Mouse (Mus musculus) hindbrain, postnatal 0 days (tissue): ENCODE data around the gene Smyd1. TPM values are rescaled to one million over a fixed set of nuclear protein-coding genes. Genes with fewer than 3 reads are reported as not detected.

Experiments used
- ATAC-seq: fragments of 200-750 bp; cut with Nextera tagmentation; 2 replicates; pipeline ENCODE4 v1.8.0; 2017; ENCODE audit warnings: mild to moderate bottlenecking, moderate TSS enrichment, moderate library complexity
- DNase-seq: peaks from one replicate; pipeline ENCODE4 v3.0.0-alpha.2; 2015; ENCODE audit warnings: low spot score
- H3K27ac ChIP-seq: fragments of 300-500 bp; sonication (generic); 2 replicates; pipeline ENCODE4 v1.5.1; 2014; ENCODE audit warnings: mild to moderate bottlenecking
- H3K27me3 ChIP-seq: fragments of 300-500 bp; sonication (generic); 2 replicates; pipeline ENCODE4 v1.6.1; 2014; ENCODE audit warnings: low read length, mixed read lengths; ENCODE audit not compliant: insufficient read depth
- H3K36me3 ChIP-seq: fragments of 300-500 bp; sonication (generic); 2 replicates; pipeline ENCODE4 v1.6.1; 2014; ENCODE audit warnings: low read length, mixed read lengths; ENCODE audit not compliant: insufficient read depth
- H3K4me1 ChIP-seq: fragments of 300-500 bp; sonication (generic); 2 replicates; pipeline ENCODE4 v1.6.1; 2014; ENCODE audit warnings: antibody characterized with exemption, low read length, mixed read lengths; ENCODE audit not compliant: insufficient read depth
- H3K4me2 ChIP-seq: fragments of 300-500 bp; sonication (generic); 2 replicates; pipeline ENCODE4 v1.6.1; 2014; ENCODE audit warnings: low read depth, mild to moderate bottlenecking, low read length, moderate library complexity, mixed read lengths
- H3K4me3 ChIP-seq: fragments of 300-500 bp; sonication (generic); 2 replicates; pipeline ENCODE4 v1.5.1; 2014; ENCODE audit warnings: low read length
- H3K9ac ChIP-seq: fragments of 300-500 bp; sonication (generic); replicated peaks from 2 replicates; pipeline ENCODE4 v1.6.1; 2014; ENCODE audit warnings: mild to moderate bottlenecking, low read length, moderate library complexity, mixed read lengths
- H3K9me3 ChIP-seq: fragments of 300-500 bp; sonication (generic); 2 replicates; pipeline ENCODE4 v1.6.1; 2016; ENCODE audit warnings: low read length, mixed read lengths
- CTCF ChIP-seq: IDR thresholded peaks from 2 replicates; pipeline ENCODE4 v1.5.1; 2016; ENCODE audit warnings: antibody characterized with exemption, control low read depth, low read depth
- WGBS: fragments of 180-500 bp; shearing (Covaris S2); extraction: QIAGEN DNeasy Blood & Tissue Kit; methylation state at CpG from one replicate; pipeline ENCODE4 v1.1.7; 2014; 5-methylcytosine and 5-hydroxymethylcytosine counted together
- polyA plus RNA-seq: library from polyadenylated mRNA; unstranded; fragments of >200 nt; fragmentation: Nextera tagmentation; extraction: Ambion mirVana; gene quantifications from 2 replicates; pipeline ENCODE4 v1.2.1, GENCODE M21; 2015
- total RNA-seq: library from RNA; depleted of rRNA; stranded (reverse); fragments of >200 nt; gene quantifications from 2 replicates; pipeline ENCODE4 v1.2.3, GENCODE M21; 2014

The Smyd1 gene
- total and polyA plus RNA-seq, 2 experiments from 2014 or later = 0.18 to 0.89 TPM

DNA sequence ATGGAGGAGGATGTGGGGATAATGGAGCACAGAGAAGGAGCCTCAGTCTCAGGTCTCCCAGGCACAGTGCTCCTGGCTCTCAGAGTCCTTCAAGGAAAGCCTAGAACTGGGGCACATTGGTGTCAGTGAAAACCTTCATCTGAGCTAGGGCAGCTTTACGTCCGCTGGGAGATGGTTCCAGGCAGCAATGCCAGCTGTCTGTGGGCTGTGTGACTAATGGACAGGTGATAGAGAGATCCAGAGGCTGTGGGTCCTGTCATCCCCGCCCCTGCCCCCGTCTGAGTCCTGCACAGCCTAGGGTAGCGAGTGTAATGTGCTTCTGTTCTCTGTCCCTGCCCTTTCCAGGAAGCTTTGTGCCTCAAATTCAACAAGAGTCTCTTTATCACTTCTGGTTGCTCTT lies 120.1 kb downstream of the Smyd1 start:
- Histone ChIP-seq H3K9me3 (no peaks in the 10 kb centered on the region), H3K27ac (no peak overlapping the region), H3K27me3 (no peaks in the 10 kb centered on the region), H3K4me2 (no peak overlapping the region), H3K4me3 (no peak overlapping the region), H3K36me3 (no peaks in the 10 kb centered on the region), H3K4me1 (no peaks in the 10 kb centered on the region), H3K9ac (no peak overlapping the region)
- ATAC-seq = no peak
- DNase-seq = no peak
- WGBS = 70% methylated on average over 5 of the region's 5 CpGs
- no peak for TF ChIP-seq CTCF

DNA sequence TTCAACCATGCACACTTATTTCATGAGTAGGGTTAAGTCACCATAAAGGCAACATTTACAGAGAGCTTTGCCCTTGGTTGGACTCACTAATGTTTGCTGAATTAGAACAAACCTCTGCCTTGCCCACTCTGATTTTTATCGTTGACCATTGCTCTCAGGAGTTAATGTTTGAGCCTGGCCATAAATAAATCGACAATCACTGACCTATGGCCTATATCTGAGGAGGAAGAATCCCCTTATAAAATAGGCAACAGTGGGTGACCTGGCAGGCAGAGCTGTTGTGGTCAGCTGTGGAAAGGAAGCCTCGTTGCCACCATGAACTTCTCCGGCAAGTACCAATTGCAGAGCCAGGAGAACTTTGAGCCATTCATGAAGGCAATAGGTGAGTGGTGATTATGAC lies 122.4 kb downstream of the Smyd1 start, which contains the start of gene Fabp1:
Fabp1 (plus strand) TSS at position 216 of the 400 bp plus-strand sequence.
- Histone ChIP-seq H3K4me3 (no peak within 1 kb of the TSS), H3K27ac (no peak within 1 kb of the TSS), H3K27me3 (no peaks in the 10 kb centered on the region), H3K4me2 (no peak within 1 kb of the TSS), H3K36me3 (no peaks in the 10 kb centered on the region), H3K9me3 (no peaks in the 10 kb centered on the region), H3K9ac (no peak within 1 kb of the TSS), H3K4me1 (no peaks in the 10 kb centered on the region)
- 90% methylated on average over 4 of the region's 4 CpGs for WGBS
- ATAC-seq (no peak), DNase-seq (no peak)
- no peak for TF ChIP-seq CTCF

DNA sequence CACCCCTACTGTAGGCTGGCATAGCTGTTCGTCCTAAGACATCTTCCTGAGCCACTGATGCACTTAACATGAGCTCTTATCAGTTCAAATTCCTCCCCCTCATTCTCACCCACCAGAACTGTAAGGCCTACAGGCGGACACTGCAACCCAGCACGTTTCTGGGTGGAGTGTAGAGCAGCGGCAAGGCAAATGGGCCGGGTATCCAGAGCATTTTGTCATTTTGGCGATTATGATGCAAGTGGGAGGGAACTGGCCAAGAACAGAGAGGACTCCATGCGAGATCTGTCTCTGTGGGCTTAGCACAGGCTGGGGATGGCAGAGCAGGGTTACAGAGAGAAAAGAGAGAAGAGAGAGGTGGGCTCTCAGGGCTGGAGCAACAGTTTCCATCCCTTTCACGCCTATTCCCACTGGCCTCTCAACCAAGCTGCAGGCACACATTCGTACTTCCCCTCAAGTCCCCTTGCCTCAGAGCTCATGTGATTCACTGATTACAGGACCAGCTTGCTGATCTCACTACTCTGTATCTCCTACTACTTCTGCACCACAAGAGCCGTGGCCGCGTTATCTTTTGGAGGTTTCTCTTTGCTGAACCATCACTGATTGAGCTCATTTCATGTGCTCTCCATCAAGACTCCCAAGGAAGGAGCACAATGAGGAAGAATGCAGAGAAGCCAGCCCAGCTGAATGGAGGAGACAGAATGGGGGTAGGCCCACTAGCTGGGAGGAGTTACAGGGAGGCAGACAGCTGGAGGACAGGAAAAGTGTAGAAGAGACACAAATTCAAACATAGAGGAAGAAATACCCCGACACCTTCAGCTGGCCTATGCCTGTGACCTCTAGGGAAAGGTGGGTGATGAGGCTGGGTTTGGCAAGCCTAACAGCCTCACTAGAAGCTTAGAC lies 124.1 kb downstream of the Smyd1 start:
- TF ChIP-seq CTCF = no peak
- H3K27me3 ChIP-seq = no peaks in the 10 kb centered on the region
- 83% methylated on average over 13 of the region's 13 CpGs for WGBS

DNA sequence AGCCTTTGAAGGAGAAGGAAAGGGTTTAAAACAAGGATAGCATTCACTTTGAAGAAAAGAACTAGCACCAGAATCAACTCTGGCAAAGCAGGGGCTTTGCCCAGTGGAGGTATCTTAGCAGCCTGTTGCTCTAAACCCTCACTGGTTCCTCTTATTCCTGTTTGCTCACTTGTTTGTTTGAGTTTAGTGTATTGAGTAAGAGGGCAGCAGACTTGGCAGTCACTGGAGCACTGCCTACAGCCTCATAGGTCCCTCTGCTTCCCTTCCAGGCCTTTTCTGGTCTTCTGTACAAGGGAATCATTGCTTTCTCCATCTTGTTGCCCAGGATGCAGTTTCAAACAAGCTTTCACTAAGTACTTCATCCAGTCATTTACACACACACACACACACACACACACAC lies 125.9 kb downstream of the Smyd1 start:
- Histone ChIP-seq H3K36me3 (no peaks in the 10 kb centered on the region), H3K27ac (no peak overlapping the region), H3K9me3 (no peaks in the 10 kb centered on the region), H3K4me1 (no peaks in the 10 kb centered on the region), H3K27me3 (no peaks in the 10 kb centered on the region), H3K4me3 (no peak overlapping the region), H3K4me2 (no peak overlapping the region), H3K9ac (no peak overlapping the region)
- no peak for TF ChIP-seq CTCF
- DNase-seq = no peak
- ATAC-seq = no peak

More for the DNA sequence above, 124.1 kb downstream of the Smyd1 start:
- Histone ChIP-seq H3K9me3 (no peaks in the 10 kb centered on the region), H3K4me1 (no peaks in the 10 kb centered on the region), H3K27ac (no peak overlapping the region), H3K9ac (no peak overlapping the region), H3K4me3 (no peak overlapping the region), H3K36me3 (no peaks in the 10 kb centered on the region), H3K4me2 (no peak overlapping the region)
- ATAC-seq = no peak
- DNase-seq = no peak

DNA sequence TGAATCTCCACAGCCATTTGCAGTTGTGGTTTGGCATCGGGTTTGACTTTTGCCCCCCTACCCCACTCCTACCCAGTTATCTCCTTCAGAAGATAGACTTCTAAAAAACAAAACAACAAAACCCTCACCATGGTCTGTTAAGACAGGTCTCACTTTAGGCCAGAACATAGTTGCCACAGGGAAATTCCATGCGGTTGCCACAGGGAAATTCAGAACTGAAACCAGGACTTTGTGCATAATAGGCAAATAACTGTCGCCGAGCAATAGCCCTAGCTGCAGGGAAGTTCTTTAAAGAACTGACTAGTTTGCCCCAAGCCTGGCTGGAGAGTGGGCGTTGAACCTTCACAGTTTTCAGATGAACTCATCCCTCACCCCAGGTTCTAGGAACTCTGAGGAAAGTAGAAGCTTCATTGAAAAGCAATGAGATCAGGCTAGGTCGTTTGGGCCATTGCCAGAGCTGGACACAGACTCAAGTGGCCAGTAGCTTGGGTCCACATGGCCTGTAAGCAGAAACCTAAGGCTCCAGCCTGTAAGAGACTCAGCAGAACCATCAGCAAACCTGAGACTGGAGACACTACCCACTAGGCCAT lies 128.8 kb downstream of the Smyd1 start:
- H3K4me3 ChIP-seq = no peak overlapping the region
- H3K27ac ChIP-seq = no peak overlapping the region
- no peaks in the 10 kb centered on the region for H3K27me3 ChIP-seq
- H3K9ac ChIP-seq = no peak overlapping the region
- H3K36me3 ChIP-seq = no peaks in the 10 kb centered on the region
- no peak overlapping the region for H3K4me2 ChIP-seq
- 74% methylated on average over 6 of the region's 6 CpGs for WGBS
- no peaks in the 10 kb centered on the region for H3K4me1 ChIP-seq
- DNase-seq (no peak), ATAC-seq (no peak)
- H3K9me3 ChIP-seq = no peaks in the 10 kb centered on the region
- no peak for TF ChIP-seq CTCF

DNA sequence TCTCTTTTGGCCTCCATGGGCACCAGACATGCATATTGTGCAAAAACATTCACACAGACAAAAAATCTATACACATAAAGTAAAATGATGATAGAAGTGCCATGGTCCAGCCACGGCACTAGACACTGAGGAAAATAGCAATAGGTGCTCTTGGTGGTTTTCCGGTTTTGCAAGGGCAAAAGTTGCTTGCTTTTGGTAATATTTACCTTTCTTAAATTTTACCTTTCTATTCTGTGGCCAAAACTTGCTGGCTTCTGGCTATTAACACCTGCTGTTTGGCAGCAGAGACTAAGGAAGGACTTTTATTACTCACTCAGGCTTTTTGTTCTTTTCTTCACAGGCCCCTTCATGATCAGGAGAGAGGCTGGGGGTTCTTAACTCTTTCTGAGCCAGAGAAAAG lies 131.5 kb downstream of the Smyd1 start:
- no peaks in the 10 kb centered on the region for H3K4me1 ChIP-seq
- WGBS = 91% methylated on average over 2 of the region's 2 CpGs
- H3K4me2 ChIP-seq = no peak overlapping the region
- H3K27me3 ChIP-seq = no peaks in the 10 kb centered on the region
- no peaks in the 10 kb centered on the region for H3K36me3 ChIP-seq
- H3K27ac ChIP-seq = no peak overlapping the region
- H3K9me3 ChIP-seq = no peaks in the 10 kb centered on the region
- ATAC-seq (no peak), DNase-seq (no peak)
- H3K9ac ChIP-seq = no peak overlapping the region
- TF ChIP-seq CTCF = no peak
- H3K4me3 ChIP-seq = no peak overlapping the region

DNA sequence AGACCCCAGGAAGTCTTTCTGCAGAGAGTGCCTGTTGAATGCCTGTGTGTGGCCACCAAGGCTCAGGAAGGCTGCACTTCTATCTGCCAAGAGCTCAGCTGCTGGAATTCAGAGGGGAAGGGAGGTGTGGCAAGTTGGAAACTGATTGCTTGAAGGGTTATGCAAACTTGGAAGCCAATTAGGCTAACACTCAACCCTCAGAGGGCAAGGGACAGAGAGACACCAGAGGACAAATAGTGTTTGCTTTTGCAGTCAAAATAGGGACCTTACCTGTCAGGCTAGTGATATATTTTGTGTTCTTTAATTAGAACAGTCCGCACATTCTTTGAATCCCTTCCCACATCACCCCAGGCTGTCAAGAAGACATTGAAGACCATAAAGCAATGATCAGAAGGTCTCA lies 132.5 kb downstream of the Smyd1 start:
- H3K27me3 ChIP-seq = no peaks in the 10 kb centered on the region
- no peaks in the 10 kb centered on the region for H3K4me1 ChIP-seq
- WGBS = 78% methylated on average over 1 of the region's 1 CpGs
- no peak overlapping the region for H3K9ac ChIP-seq
- TF ChIP-seq CTCF = no peak
- H3K27ac ChIP-seq = no peak overlapping the region
- DNase-seq = no peak
- no peak for ATAC-seq
- H3K4me2 ChIP-seq = no peak overlapping the region
- H3K4me3 ChIP-seq = no peak overlapping the region
- H3K36me3 ChIP-seq = no peaks in the 10 kb centered on the region
- no peaks in the 10 kb centered on the region for H3K9me3 ChIP-seq
